Mouse (Mus musculus): Measurements from ENCODE around the gene Zfp978. TPM values are rescaled to one million over a fixed set of nuclear protein-coding genes. Genes with fewer than 3 reads are reported as not detected.
A peak's percentile ranks its signal among the peaks of the same experiment; 100 is the strongest.
"Not testable (repeated sequence)": the region's sequence is repeated elsewhere in the genome, so short reads cannot be mapped to it uniquely, and the experiment has no call there.

Zfp978 gene
- total RNA-seq, 2 experiments from 2014 or later, result not detected

DNA sequence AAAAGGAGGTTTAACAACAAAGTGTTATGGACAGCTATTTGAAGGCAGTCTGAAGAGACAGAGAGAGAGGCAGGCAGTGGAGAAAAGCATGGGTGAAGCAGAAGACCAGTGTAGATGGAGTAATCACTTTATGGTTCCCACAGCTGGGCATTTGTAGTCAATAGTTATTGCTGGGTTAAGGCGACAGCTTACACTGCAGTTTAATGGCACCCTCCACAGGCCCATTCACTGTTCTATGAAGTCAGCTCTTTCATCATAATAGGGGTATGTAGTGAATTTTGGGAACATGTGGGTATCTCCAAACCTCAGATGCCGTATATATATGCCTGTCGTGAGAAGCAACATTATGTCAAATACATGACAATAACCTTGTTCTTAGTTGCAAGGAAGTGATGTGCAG, 59.7 kb downstream of the Zfp978 start:
- DNase-seq (ENCODE audit: low spot score in 2 of 2), result no peak
- Histone ChIP-seq H3K27ac (no peak overlapping the region), H3K4me3 (no peak overlapping the region)
- TF ChIP-seq CTCF (conservative IDR thresholded peaks at IDR 0.05), result no peak

DNA sequence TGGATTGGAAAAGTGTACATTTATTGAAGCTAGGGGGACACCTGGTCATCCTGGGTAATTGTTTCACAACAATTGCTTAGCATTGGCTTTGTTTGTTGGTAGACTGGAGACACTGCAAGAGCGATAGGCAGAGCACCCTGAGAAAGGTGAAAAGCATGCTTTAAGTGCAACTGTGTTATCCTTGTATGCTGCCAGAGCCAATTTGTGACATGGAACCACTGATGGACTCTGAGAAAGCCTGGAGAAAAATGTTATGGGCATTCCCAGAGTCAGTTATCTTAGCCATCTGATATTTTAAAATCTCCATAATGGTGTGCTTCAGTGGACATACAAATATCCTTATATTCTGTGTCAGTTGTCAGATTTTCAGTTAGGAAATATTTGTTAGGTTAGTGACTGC, 60.2 kb downstream of the Zfp978 start:
- not testable (repeated sequence) for H3K4me3 ChIP-seq; DNase-seq (ENCODE audit: low spot score in 2 of 2); H3K27ac ChIP-seq

DNA sequence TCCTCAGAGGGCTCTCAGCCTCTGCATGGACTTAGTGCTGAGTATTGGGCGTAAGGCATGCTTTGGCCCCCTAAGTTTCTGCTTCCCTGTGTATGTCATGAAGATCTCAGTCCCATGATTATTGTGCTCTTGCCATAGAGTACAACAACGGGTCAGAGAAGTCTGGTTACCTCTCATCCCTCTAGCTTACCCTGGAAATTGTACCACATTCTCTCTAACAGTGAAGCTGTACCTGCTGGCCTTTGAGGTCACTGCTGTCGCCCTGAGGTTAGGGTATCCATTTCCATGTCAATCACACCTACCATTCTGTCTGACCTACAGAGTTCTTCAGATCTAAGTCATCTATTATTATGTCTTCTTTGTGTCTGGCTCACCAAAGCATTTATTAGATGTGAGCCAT, 62.0 kb downstream of the Zfp978 start:
- no peak overlapping the region for H3K4me3 ChIP-seq
- TF ChIP-seq CTCF (conservative IDR thresholded peaks at IDR 0.05), result no peak
- no peak for DNase-seq (ENCODE audit: low spot score in 2 of 2)
- no peak overlapping the region for H3K27ac ChIP-seq

DNA sequence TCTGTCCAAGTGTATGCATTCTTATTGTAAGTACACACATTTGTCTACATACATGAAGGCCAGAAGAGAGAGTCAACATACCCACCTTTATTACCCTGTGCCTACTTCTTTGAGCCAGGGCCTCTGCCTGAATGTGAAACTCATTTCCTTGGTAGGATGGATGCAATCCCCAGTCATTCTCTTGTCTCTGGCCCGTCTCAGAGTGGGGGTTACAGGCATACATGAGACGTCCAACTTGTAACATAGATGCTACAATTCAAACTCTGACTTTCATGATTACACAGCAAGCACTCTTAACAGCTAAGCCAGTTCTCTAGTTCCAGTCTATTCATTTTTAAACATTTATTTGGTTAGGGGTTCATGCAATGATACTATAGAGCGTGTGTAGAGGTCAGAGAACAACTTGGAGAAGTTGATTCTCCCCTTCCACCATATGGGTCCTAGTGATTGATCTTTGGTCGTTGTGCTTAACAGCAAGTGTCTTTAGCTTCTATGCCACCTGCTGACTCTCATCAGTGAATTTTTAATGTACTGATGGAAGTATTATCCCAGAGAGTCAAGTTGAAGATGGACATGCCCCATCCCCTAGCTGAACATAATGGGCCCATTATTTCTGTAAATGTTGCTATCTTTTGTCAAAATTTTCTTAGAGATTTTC, 62.7 kb downstream of the Zfp978 start:
- Histone ChIP-seq H3K27ac (no peak overlapping the region), H3K4me3 (no peak overlapping the region)
- no peak for DNase-seq (ENCODE audit: low spot score in 2 of 2)
- TF ChIP-seq CTCF (conservative IDR thresholded peaks at IDR 0.05), result no peak

DNA sequence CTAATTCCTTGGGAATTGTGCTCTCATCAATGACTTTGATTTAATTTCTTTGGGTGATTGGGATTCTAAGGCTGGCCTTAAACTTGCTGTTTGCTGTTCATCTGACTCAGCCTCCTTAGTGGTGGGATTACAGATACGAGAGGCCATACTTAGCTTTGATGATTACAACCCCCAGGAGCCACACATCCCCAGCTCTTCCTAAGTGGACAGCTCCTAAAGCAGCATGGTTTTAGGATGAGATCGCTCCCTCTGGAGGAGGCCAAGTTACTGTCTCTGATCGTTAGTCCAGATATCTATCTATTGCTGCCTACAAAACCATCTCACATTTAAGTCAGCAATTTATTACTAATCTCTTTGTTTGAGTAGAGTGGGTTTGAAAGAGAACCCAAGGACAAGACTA, 63.3 kb downstream of the Zfp978 start:
- not testable (repeated sequence) for H3K27ac ChIP-seq; DNase-seq (ENCODE audit: low spot score in 2 of 2); H3K4me3 ChIP-seq

DNA sequence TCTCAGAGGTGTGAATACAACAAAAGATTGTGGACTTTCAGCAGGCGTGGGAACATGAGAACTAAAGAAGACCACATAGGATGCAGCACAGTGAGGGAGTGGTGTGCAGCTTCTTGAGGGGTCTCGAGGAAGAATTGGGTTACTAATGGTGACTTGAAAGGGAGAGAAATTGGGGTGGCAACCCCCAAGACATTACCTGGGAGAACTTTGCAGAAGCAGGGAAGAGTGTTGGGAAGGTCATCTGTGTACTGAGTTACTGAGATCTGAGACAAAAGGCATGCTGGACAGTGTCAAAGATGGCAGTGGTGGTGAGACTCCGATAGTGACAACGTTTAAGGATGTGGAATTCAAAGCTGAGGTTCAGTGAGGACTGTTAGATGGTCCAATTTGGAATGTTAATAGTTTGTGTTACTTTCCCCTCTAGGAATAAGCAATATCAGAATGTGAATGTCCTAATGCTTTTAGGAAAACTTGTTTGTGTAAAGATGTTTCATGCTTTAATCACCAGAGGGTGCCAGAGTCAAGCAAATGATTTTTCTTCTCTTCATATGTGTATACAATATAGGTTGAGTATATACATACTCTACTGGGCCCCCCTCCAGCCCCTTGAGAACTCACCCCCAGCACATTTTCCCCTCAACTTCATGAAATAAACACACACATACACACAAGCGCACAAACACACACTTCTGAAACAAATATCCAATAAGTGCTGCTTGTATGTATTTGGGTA, 64.7 kb downstream of the Zfp978 start:
- peak; percentile 65 for TF ChIP-seq CTCF (conservative IDR thresholded peaks at IDR 0.05)
- not testable (repeated sequence) for H3K27ac ChIP-seq; DNase-seq (ENCODE audit: low spot score in 2 of 2); H3K4me3 ChIP-seq

DNA sequence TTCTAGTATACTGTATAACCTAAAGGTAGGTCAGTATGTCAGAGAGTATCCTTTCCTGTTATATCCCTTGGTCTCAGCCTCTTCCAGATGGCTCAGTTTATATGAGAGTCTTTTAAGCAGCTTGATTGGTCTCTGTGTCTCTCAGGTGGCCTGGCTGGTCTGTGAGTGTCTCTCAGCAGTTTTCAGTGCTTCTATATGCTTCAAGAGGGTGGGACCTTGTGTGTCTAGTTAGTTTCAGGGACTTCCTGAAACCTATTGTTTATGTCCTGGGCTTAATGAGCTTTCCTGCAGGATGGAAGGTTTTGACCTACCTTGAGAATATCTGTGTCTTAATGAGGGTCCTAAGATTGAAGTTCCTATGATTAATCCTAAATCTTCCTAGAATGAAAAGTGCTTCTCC, 69.5 kb downstream of the Zfp978 start:
- no peak overlapping the region for H3K4me3 ChIP-seq
- TF ChIP-seq CTCF (conservative IDR thresholded peaks at IDR 0.05), result no peak
- DNase-seq (ENCODE audit: low spot score in 2 of 2), result no peak
- H3K27ac ChIP-seq, result no peak overlapping the region

DNA sequence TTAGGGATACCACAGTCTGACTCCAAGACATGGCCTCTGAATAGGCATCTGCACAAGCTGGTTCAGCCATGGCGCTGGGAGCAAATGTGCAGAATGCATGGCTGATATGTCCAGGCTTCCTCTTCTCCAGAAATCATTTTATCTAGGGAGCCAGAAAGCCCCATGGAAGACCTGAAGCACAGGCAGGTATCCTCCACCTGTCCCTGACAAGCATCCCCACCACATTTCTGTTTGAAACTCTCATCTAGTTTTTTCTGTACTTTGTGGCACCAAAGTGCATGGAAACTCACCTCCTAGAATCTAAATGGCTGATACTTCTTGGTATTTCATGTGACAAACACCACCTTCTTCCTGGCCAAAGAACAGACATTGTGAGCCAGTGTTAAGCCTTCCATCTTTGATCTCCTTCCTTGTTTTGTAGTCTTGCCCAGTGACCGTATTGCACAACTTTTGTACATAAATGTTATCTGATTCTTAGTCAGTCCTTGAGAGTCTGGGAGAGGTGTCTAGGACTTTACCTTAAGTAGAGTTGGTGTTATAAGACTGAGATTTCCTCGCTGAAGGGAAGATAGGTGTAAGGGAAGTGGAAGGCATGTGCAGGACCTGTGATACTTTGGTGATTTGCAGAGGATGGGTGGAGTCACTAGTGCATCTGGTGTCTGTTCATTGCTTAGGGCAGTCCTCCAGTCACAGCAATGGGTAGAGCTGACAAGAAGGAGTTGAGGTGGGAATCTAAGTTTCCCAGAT, 70.8 kb downstream of the Zfp978 start:
- H3K4me3 ChIP-seq; H3K27ac ChIP-seq; DNase-seq (ENCODE audit: low spot score in 2 of 2): not testable (repeated sequence)

DNA sequence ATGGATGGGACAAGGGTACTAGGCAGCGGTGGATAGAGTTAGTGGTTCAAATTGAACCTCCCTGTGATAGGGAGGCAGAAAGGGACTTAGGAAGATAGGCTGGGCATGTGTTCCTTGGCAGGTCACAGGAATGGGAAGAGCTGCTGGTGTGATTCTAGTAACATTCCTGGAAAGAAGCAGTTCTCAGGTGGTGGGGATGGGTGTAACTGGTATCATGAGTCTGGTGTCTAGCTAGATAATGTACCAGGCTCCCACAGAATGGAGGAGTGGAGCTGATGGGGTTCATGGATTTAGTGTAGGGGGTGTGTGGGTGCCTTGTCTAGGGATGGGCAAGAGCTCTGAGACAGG, 71.3 kb downstream of the Zfp978 start:
- DNase-seq (ENCODE audit: low spot score in 2 of 2), result no peak
- TF ChIP-seq CTCF (conservative IDR thresholded peaks at IDR 0.05), result no peak
- Histone ChIP-seq H3K4me3 (no peak overlapping the region), H3K27ac (no peak overlapping the region)

DNA sequence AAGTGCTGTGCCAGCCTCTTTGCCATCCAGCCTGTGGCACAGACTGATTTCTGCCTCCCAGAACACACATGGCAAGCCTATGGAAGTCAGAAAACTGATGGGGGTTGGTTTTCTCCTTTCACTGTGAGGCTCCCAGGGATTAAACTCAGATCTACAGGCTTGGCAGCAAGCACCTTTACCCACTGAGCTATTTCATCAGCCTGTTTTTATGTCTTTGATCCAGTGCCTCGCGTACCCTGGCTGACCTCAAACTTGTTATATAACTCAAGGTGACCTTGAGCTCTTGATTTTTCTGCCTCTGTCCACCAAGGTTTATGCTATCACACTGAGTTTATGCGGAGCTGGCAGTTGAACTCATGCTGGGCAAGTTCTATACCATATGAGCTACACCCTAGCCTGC, 71.9 kb downstream of the Zfp978 start:
- no peak for TF ChIP-seq CTCF (conservative IDR thresholded peaks at IDR 0.05)

DNA sequence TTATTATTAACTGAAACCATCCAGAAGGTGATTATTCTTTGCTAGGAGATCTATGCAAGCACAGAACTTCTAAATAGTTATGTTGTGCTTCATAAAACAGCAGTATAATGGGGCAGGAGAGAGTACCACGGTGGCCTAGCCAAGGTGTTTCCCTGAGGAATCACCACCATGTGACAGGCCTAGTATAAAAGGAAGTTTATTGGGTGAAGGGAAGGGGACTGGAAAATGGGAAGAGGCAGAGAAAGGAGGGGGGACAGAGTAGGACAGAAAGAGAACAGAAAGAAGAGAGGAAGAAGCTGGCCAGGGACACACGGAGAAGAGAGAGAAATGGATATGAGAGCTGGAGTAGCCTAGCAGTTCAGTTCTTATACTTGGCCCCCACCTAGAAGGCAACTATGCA, 72.8 kb downstream of the Zfp978 start:
- DNase-seq (ENCODE audit: low spot score in 2 of 2), result no peak
- Histone ChIP-seq H3K4me3 (no peak overlapping the region), H3K27ac (no peak overlapping the region)
- TF ChIP-seq CTCF (conservative IDR thresholded peaks at IDR 0.05), result no peak

More for the DNA sequence above, 71.9 kb downstream of the Zfp978 start:
- no peak overlapping the region for H3K4me3 ChIP-seq
- H3K27ac ChIP-seq, result no peak overlapping the region
- DNase-seq (ENCODE audit: low spot score in 2 of 2), result no peak

Other genes starting within 250 kb of the Zfp978 start
- gene Zfp991, start 229.3 kb upstream of the Zfp978 start, total RNA-seq (2021), result 1 to 10 TPM; 5.4 to 8.8 TPM
- not detected for gene Zfp988, start 55.6 kb upstream of the Zfp978 start, total RNA-seq (2021)
- gene Zfp982, start 131.1 kb downstream of the Zfp978 start, total RNA-seq (2021), result 1 to 10 TPM; 2.9 to 3.1 TPM
- under 1 TPM; 0.17 to 0.28 TPM for gene Gm16503, start 178.9 kb downstream of the Zfp978 start, total RNA-seq (2021)
- gene Zfp985, start 192.0 kb downstream of the Zfp978 start, total RNA-seq (2021), result not detected